Mouse (Mus musculus) stomach, embryonic 16.5 days (tissue): ENCODE results near the gene C1qbp. TPM values are rescaled to one million over a fixed set of nuclear protein-coding genes. Genes with fewer than 3 reads are reported as not detected.

Source experiments
- polyA plus RNA-seq: library from polyadenylated mRNA; unstranded; fragments of >200 nt; fragmentation: Nextera tagmentation; extraction: Ambion mirVana; gene quantifications from 2 replicates; pipeline ENCODE4 v1.2.1, GENCODE M21; 2015

C1qbp gene
- polyA plus RNA-seq, 1 experiment from 2014 or later: 239 TPM

Other genes starting within 250 kb of the C1qbp start
- gene Zfp3, start 218.8 kb downstream of the C1qbp start, polyA plus RNA-seq: 5.0 and 5.9 TPM in 2 replicates
- gene Scimp, start 170.4 kb downstream of the C1qbp start, polyA plus RNA-seq: 0.66 TPM in 1 of 2 replicates, not detected in the other
- gene Rabep1, start 138.2 kb downstream of the C1qbp start, polyA plus RNA-seq: 22.2 and 27.5 TPM in 2 replicates
- gene Nup88, start 13.1 kb downstream of the C1qbp start, polyA plus RNA-seq: 107 and 116 TPM in 2 replicates
- gene Rpain, start 12.8 kb downstream of the C1qbp start, polyA plus RNA-seq: 66.1 and 72.2 TPM in 2 replicates
- 16.4 and 16.5 TPM in 2 replicates for gene Dhx33, start 21.4 kb upstream of the C1qbp start, polyA plus RNA-seq
- 38.2 and 41.9 TPM in 2 replicates for gene Mis12, start 36.6 kb upstream of the C1qbp start, polyA plus RNA-seq
- 51.2 and 63.1 TPM in 2 replicates for gene Derl2, start 36.8 kb upstream of the C1qbp start, polyA plus RNA-seq
- 62.5 and 63.1 TPM in 2 replicates for gene 6330403K07Rik, start 50.5 kb upstream of the C1qbp start, polyA plus RNA-seq
- gene Nlrp1a, start 161.7 kb upstream of the C1qbp start, polyA plus RNA-seq: 0.26 and 0.32 TPM in 2 replicates
- 0.06 TPM in 1 of 2 replicates, not detected in the other for gene Nlrp1b, start 247.7 kb upstream of the C1qbp start, polyA plus RNA-seq